Comparison of ENCODE assay signal across 10 mouse cellular contexts in the genomic region with DNA sequence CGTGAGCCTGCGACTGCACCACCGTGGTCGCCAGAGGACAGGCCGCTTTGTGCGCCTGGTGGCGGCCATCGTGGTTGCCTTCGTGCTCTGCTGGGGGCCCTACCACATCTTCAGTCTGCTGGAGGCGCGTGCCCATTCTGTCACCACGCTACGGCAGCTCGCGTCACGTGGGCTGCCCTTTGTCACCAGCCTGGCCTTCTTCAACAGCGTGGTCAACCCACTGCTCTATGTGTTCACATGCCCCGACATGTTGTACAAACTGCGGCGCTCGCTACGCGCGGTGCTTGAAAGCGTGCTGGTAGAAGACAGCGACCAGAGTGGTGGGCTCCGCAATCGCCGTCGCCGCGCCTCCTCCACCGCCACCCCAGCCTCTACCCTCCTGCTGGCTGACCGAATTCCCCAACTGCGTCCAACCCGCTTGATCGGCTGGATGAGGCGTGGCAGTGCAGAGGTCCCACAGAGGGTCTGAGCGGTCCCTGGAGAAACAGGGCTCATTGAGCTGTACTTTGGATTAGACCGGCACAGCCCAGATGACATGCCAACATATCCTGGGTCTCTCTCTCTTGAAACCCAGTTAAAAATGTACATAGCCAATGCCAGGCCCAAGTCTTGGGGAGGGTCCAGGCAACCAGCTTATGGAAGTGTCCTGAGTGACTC. TPM values are rescaled to one million over a fixed set of nuclear protein-coding genes. Genes with fewer than 3 reads are reported as not detected.
DNase-seq lines count a peak whose midpoint lies in the region; ATAC-seq and TF ChIP-seq lines count a peak whose summit lies in the region.
"Had no signal": no experiment of that assay in that cellular context is flagged by ENCODE, and none has a peak within 500 bp of the region (broad histone marks: within the 10 kb centered on the region; RNA-seq: fewer than 3 reads in every experiment).

No protein-coding gene starts in this region.

- 0 out of 2 replicates have a peak, but pooled peaks cover 3% of the 10 kb centered on the region for H3K4me1 ChIP-seq in cerebellum, adult 2 months (ENCODE audit: control insufficient read depth, insufficient read depth, low read length)
- H3K4me1 ChIP-seq in hindbrain, embryonic 14.5 days (replicated peaks; ENCODE audit: control insufficient read depth, insufficient read depth, low read length) = peaks cover 11% of the 10 kb centered on the region

- no peak for DNase-seq in cerebellum, adult 2 months
- DNase-seq in cerebellum, adult 8-10 months = no peak
- peak; percentile 55 to 60 for DNase-seq in right cerebral cortex, postnatal 10 days (ENCODE audit: low spot score in 2 of 2)
- DNase-seq in right cerebral cortex, postnatal 25 days = no peak
- DNase-seq in hindbrain, embryonic 14.5 days (ENCODE audit: low spot score) = peak; percentile 63
- DNase-seq in spleen, adult 12 weeks (ENCODE audit: low spot score) = no peak

- ATAC-seq in hindbrain, embryonic 14.5 days (ENCODE audit: low FRiP score) = peak; percentile 78
- ATAC-seq in megakaryocyte-erythroid progenitor cell, adult 5-6 weeks (replicated peaks; ENCODE audit: low FRiP score, low TSS enrichment, poor library complexity, severe bottlenecking) = peak; percentile 11
- no peak for ATAC-seq in erythroid progenitor cell, adult 5-6 weeks (replicated peaks; ENCODE audit: low FRiP score, poor library complexity, severe bottlenecking)

- H3K4me2 ChIP-seq in hindbrain, embryonic 14.5 days (replicated peaks) = peak overlapping the region; percentile 80

- no peaks in the 10 kb centered on the region for H3K9me3 ChIP-seq in hindbrain, embryonic 14.5 days (ENCODE audit: control insufficient read depth, low read length)

- 9% methylated on average over 40 of the region's 40 CpGs for WGBS in cerebellum, adult 2 months
- 1% methylated on average over 40 of the region's 40 CpGs for WGBS in hindbrain, embryonic 14.5 days

- no peak overlapping the region for H3K27ac ChIP-seq in cerebellum, adult 2 months (ENCODE audit: insufficient read depth, low read length)
- peak overlapping the region; percentile 73 for H3K27ac ChIP-seq in hindbrain, embryonic 14.5 days

- no peak for TF ChIP-seq CTCF in cerebellum, adult 2 months (IDR thresholded peaks at IDR 0.05; ENCODE audit: borderline replicate concordance, insufficient read depth, low read depth, low read length)

- H3K4me3 ChIP-seq in cerebellum, adult 2 months (replicated peaks; ENCODE audit: insufficient read depth, low read depth, low read length) = peak overlapping the region; percentile 22
- H3K4me3 ChIP-seq in hindbrain, embryonic 14.5 days (replicated peaks; ENCODE audit: low read length) = peak overlapping the region; percentile 31

- peak overlapping the region; percentile 66 for H3K9ac ChIP-seq in hindbrain, embryonic 14.5 days

- H3K27me3 ChIP-seq in cerebellum, adult 2 months (ENCODE audit: control insufficient read depth, insufficient read depth, low read length) = no peaks in the 10 kb centered on the region
- H3K27me3 ChIP-seq in hindbrain, embryonic 14.5 days (ENCODE audit: control insufficient read depth, insufficient read depth, low read length) = no peaks in the 10 kb centered on the region

- H3K36me3 ChIP-seq in hindbrain, embryonic 14.5 days (replicated peaks; ENCODE audit: control insufficient read depth, insufficient read depth) = peaks cover 38% of the 10 kb centered on the region

- no peak; the same call in 1 of the 2 replicates for TF ChIP-seq POLR2A in cerebellum, adult 2 months (IDR thresholded peaks at IDR 0.05; ENCODE audit: borderline replicate concordance, insufficient read depth, low read length)

RNA-seq across cellular contexts. Expression of a gene that starts 4.0 kb away (rescaled TPM):
- polyA plus RNA-seq in cerebellum, adult 2 months (2012; rRNA removed) = 0.06 and 0.10 TPM in 2 replicates
- 0.23 and 0.24 TPM in 2 replicates for polyA plus RNA-seq in hindbrain, embryonic 14.5 days (2014; fragmentation: Nextera tagmentation; extraction: Ambion mirVana)
- total RNA-seq in megakaryocyte-erythroid progenitor cell, adult 5-6 weeks (2014; fragmentation: Nextera tagmentation) = not detected in 2 replicates
- not detected in 2 replicates for total RNA-seq in megakaryocyte-erythroid progenitor cell, adult 5-6 weeks (2017)
- not detected in 2 replicates for total RNA-seq in erythroid progenitor cell, adult 5-6 weeks (2015; ENCODE audit: low replicate concordance)
- total RNA-seq in erythroid progenitor cell, adult 5-6 weeks (2017; ENCODE audit: low replicate concordance) = not detected in 2 replicates

RNA-seq across cellular contexts. Expression of a gene that starts 8.1 kb away (rescaled TPM):
- polyA plus RNA-seq in cerebellum, adult 2 months (2012; rRNA removed) = 4.9 and 5.3 TPM in 2 replicates
- 11.6 and 12.8 TPM in 2 replicates for polyA plus RNA-seq in hindbrain, embryonic 14.5 days (2014; fragmentation: Nextera tagmentation; extraction: Ambion mirVana)
- 24.8 and 30.6 TPM in 2 replicates for total RNA-seq in megakaryocyte-erythroid progenitor cell, adult 5-6 weeks (2014; fragmentation: Nextera tagmentation)
- 21.0 and 26.2 TPM in 2 replicates for total RNA-seq in megakaryocyte-erythroid progenitor cell, adult 5-6 weeks (2017)
- total RNA-seq in erythroid progenitor cell, adult 5-6 weeks (2015; ENCODE audit: low replicate concordance) = 2.5 and 6.3 TPM in 2 replicates
- total RNA-seq in erythroid progenitor cell, adult 5-6 weeks (2017; ENCODE audit: low replicate concordance) = 1.9 and 3.9 TPM in 2 replicates

RNA-seq across cellular contexts. Expression of a gene that starts 20.5 kb away (rescaled TPM):
- polyA plus RNA-seq in cerebellum, adult 2 months (2012; rRNA removed) = 0.05 TPM in 1 of 2 replicates, not detected in the other
- polyA plus RNA-seq in hindbrain, embryonic 14.5 days (2014; fragmentation: Nextera tagmentation; extraction: Ambion mirVana) = 0.30 and 0.47 TPM in 2 replicates
- not detected in 2 replicates for total RNA-seq in megakaryocyte-erythroid progenitor cell, adult 5-6 weeks (2014; fragmentation: Nextera tagmentation)
- total RNA-seq in megakaryocyte-erythroid progenitor cell, adult 5-6 weeks (2017) = not detected in 2 replicates
- total RNA-seq in erythroid progenitor cell, adult 5-6 weeks (2015; ENCODE audit: low replicate concordance) = not detected in 2 replicates
- not detected in 2 replicates for total RNA-seq in erythroid progenitor cell, adult 5-6 weeks (2017; ENCODE audit: low replicate concordance)
- polyA plus RNA-seq: C2C12 had no signal

RNA-seq across cellular contexts. Expression of a gene that starts 33.5 kb away (rescaled TPM):
- not detected in 2 replicates for polyA plus RNA-seq in cerebellum, adult 2 months (2012; rRNA removed)
- not detected in 2 replicates for polyA plus RNA-seq in hindbrain, embryonic 14.5 days (2014; fragmentation: Nextera tagmentation; extraction: Ambion mirVana)
- not detected in 2 replicates for total RNA-seq in megakaryocyte-erythroid progenitor cell, adult 5-6 weeks (2014; fragmentation: Nextera tagmentation)
- total RNA-seq in megakaryocyte-erythroid progenitor cell, adult 5-6 weeks (2017) = not detected in 2 replicates
- not detected in 2 replicates for total RNA-seq in erythroid progenitor cell, adult 5-6 weeks (2015; ENCODE audit: low replicate concordance)
- total RNA-seq in erythroid progenitor cell, adult 5-6 weeks (2017; ENCODE audit: low replicate concordance) = not detected in 2 replicates
- polyA plus RNA-seq: C2C12; spleen, adult 2 months had no signal

RNA-seq across cellular contexts. Expression of a gene that starts 45.9 kb away (rescaled TPM):
- polyA plus RNA-seq in cerebellum, adult 2 months (2012; rRNA removed) = 278 and 288 TPM in 2 replicates
- polyA plus RNA-seq in hindbrain, embryonic 14.5 days (2014; fragmentation: Nextera tagmentation; extraction: Ambion mirVana) = 33.4 and 41.5 TPM in 2 replicates
- 148 and 173 TPM in 2 replicates for total RNA-seq in megakaryocyte-erythroid progenitor cell, adult 5-6 weeks (2014; fragmentation: Nextera tagmentation)
- 145 and 393 TPM in 2 replicates for total RNA-seq in megakaryocyte-erythroid progenitor cell, adult 5-6 weeks (2017)
- total RNA-seq in erythroid progenitor cell, adult 5-6 weeks (2015; ENCODE audit: low replicate concordance) = 18.4 and 19.5 TPM in 2 replicates
- total RNA-seq in erythroid progenitor cell, adult 5-6 weeks (2017; ENCODE audit: low replicate concordance) = 17.7 and 21.6 TPM in 2 replicates

Comparison
In these comparisons a context has a peak if more than half of its experiments do, and no peak if none do; other contexts are left out.
1. DNase-seq: peak in right cerebral cortex, postnatal 10 days (2 of 2) and hindbrain, embryonic 14.5 days (single experiment); none in cerebellum, adult 2 months (0 of 2), cerebellum, adult 8-10 months (single experiment), right cerebral cortex, postnatal 25 days (single experiment) and spleen, adult 12 weeks (single experiment).